Mouse (Mus musculus) layer of hippocampus, adult 9-11 months (tissue): ENCODE results near the gene Gtf2h5.

Source experiments
- DNase-seq: peaks from one replicate; pipeline ENCODE4 v3.0.0; 2022

The Gtf2h5 gene

DNA sequence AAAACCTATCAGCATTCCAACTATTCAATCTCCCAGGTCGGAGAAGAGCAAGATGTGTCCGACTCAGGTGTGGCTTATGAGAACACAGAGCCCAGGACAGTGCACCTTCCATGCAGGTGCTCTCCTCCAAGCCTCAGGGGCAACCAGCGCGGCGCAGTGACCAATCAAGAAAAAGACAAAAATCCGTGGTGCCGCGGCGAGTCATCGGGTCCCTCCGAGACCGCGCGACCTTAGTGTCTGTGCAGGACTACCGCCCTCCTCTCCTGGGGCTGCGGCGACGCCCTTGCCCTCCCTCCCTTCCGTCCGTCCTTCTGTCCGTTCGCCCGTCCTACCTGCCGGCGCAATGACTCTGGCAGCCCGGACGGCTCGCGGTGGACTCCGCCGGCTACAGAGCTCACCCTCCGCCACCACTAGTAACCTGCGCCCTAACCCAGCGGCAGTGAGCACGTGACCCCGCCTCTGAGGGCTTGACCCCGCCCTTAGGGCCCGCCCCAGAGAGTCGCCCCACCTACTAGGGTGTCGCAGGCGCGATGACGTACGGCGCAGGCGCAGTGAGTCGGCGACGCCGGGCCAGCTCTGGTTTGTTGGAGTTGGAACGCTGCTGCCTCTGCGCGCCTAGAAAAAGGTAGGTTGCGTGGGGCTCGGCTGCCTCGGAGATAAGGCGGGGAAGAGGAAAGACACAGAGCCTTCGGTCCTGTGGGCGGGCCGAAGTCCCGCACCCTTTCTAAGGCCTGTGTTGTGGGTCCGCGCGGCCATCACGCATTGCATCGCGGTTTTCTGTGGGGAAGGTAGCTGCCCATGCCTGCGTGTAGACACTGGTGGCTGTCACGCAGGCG, at the start of gene Gtf2h5, which contains the start of gene Serac1:
Gtf2h5 (plus strand) TSS at position 500 of the 836 bp plus-strand sequence.
Serac1 (minus strand) TSS at position 455 of the 836 bp plus-strand sequence.
- peak; percentile 97 for DNase-seq

DNA sequence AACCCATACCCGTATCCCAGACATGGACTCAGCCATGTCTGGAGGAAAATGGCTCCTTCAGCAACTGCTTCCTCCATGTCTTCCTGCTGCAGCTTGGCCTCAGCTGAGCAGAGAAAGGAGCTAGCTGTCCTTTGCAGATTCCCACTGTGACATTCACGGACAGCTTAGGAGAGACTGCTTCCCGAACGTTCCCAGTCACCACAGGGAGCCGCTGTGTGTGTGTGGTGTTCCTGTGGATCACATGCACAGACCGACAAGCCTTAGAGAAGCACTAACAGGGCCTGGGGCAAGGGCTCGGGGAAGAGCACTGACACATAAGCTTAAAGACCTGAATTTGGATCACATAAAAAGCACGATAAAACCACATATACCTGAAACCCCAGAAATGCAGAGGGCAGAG, 43.9 kb upstream of the Gtf2h5 start:
- DNase-seq, result no peak

DNA sequence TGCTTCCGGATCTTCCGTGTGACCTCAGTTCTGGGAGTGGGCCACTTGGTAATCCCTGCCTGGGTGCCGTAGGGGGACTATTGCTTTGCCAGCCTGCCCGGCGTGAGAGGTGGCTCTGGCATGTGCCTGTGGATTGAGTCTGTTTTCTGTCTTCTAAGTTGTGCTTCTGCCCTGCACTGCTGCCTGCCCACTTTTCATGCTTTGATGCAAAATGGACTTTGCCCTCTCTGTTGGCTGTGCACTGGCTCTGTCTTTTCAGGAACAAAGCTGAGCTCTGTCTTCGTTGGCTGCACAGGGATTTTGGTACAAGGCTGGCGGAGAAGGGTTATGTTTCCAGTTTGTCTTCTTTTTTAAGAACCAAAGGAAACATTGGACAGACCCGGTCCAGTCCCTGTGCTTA, 43.1 kb upstream of the Gtf2h5 start:
- no peak for DNase-seq

DNA sequence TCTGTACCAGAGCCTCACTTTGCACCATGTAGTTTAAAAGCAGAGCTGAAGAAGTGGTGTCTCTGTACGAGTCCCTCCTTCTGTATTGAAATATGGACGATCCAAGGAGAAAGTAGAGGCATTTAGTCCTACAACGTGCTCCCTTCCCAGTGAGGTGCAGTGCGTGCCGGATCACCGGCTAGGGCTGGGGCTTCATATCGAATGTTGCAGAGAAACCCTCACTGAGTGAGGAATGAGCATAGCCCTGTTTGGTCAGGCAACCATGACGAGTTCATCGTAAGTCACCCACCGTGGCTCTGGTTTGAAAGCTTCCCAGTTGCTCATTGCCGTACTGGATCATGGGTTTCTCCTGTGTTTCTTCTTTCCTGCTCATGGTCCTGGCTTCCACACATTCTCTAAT, 42.7 kb upstream of the Gtf2h5 start:
- no peak for DNase-seq

DNA sequence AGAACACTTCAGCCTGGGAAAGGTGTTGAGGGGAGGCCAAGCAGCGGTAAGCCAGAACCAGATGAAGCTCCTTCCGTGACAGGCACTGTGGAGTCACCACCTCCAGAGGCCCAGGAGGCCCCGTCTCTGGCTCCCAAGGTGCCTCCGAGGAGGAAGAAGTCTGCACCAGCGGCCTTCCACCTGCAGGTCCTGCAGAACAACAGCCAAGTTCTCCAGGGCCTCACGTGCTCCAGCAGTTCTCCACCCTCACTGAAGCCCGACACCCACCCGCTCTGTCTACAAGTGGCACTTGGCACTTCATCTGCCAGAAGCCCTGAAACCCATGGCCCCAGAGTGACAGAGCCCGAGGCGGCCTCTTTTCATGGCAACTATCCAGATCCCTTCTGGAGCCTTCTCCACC, 42.1 kb upstream of the Gtf2h5 start:
- no peak for DNase-seq

DNA sequence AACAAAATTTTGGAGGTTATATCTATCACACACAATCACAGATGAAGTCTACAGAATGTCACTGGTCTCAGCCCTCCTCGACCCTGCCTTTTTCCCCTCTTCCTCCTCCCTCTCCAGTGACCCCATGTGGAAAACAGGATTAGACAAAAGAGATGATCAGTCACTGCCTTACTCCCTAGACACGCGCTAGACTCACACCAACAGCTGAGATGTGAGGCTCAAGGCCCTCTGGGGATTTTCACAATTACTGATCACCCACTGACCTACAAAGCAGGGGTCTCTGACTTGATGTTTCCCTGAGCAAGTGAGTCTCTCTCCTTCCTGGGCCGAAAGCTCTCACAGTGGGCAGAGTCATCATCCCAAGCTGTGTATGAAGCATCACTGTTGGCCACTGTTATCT, 26.8 kb upstream of the Gtf2h5 start:
- DNase-seq, result no peak

DNA sequence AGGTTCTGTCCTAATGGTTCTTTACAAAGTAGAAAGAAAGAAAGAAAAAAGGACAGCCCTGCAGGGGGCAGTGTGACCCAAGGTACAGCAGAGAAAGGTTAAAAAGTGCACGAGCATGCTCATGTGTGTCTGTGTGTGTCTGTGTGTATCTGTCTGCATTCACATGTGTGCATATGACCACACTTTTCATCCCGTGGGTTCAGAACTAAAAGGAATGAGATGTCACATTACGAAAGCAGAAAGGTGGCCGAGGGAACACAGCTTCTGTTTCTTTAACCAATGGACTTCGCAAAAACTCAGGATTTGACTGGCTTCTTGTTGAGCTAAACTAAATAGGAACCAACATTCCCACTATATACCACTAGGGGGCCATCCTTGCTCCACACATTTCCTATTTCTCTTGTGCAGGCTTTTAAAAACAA, 24.6 kb upstream of the Gtf2h5 start:
- no peak for DNase-seq

DNA sequence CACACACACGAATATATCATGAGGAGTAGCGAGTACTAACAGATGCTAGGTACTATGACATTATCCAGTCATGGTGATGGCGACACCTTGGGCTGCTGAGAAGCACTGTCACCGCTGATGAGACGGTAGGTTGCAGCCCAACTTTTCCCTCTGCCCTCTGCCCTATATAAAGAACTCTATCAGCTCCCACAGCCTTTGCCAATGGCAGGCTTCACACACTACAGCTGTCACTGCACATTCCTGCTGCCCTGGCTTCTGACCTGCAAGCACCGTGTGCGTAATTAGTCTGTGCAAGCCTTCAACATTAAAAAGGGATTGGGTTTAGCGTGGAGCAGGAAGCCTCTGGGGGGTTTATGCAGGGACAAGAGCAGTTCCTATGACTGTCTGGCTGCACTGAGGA, 16.8 kb upstream of the Gtf2h5 start:
- no peak for DNase-seq

DNA sequence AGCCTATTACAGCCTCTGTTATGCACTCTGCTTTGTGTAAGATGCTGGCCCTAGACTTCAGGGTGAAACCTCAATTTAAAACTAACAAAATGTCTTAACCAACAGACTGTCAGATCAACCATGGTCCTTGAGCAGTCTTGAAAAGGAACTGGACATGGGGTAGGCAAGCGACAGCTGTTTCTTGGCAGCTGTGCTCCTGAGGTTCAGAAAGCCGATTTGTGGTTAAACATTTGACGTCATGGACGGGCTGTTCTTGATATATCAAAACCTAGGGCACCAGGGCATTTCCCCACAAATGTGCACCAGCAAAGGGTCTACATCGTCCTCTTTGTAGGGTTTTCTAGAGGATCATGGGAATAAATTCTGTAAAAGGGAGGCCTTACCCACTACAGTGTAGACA, 16.1 kb upstream of the Gtf2h5 start:
- no peak for DNase-seq

DNA sequence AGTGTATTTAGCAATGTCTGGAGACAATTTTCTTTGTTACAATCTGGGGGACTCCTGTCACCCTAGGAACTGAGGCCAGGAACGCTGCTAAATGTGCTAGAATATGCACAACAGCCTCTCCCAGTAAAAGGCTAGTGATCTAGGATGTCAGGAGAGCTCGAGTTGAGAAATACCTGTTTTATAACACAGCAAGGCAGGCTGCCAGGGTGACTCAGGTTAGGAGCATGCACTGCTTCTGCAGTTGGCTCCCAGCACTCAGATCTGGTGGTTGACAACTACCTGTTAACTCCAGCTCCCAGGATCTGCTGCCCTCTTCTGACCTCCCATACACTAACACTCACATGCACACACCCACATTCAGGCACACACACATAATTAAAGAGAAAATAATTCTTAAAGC, 13.6 kb upstream of the Gtf2h5 start:
- no peak for DNase-seq

DNA sequence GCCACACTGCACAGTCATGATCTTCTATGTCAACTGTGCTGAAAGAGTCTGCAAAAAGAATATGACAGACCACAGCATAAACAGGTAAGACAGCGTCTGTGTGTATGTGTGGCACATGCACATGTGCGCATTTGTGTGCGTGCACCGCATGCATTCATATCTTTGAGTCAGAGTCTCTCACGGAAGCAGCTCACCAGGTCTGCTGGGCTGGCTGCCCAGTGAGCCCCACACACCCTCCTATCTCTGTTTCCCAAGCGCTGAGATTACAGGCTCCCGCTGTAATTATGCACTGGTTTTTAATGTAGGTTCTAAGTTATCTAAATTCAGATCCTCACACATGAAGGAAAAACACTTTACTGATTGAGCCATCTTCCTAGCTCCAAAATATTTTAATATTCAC, 12.0 kb upstream of the Gtf2h5 start:
- no peak for DNase-seq

DNA sequence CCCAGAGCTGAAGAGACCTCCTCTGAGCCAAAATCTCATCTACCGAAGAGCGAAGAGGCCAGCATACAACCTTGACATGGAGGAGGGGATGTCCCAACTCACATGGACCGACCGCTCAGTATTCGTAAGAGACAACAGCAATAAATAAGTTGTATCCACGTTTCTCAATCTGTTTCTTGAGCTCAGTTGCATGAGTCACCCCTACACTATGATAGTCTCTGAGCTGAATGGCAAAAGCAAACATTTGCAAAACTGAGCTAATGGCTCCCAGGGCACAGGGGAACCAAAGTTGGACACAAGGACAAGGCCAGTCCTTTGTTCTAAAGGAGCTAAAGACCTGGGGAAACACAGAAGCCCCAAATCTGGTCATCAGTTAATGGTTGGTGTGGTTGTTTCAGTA, 9.7 kb upstream of the Gtf2h5 start:
- no peak for DNase-seq

DNA sequence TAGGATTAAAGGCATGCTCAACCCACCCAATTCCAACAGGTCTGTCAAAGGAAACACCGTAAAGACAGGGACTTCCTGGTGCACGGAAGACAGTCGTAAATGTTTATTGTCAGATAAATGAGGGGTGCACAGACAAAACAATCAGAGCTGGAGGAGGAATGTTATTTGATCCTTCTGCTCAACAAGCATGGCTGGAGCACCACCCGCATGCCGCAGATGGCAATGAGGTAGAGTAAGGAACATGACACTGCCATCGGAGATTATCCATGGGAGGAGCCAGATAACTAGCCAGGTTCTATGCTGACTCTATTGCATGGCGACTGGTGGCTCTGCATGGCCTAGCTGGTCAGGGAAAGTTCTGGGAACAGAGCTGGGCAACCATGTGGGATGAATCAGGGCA, 6.2 kb upstream of the Gtf2h5 start:
- no peak for DNase-seq

DNA sequence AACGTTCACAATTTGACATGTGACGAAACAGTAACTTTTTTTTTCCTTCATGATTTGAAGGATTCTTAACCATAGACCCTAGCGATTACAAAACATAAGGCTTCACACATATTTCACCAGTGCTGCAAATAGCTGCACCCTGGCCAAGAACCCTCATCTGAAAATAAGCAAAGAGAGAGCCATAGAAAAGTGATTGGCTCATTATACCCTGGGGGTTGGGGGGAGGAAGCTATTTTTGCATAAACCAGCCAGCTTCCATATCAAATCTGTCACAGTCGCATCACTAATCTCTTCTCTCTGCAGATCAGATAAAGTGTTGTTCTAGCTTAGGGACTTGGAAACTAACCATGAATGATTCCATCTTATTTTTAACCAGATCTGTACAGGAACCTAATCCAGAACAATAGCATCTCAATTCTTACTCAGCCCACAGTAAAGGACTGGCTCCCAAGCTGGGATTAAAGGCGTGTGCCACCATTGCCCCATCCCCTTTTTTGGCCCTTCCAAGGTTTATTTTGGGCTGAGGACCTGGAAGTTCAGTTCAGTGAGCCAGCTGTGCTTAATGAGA, 3.8 kb downstream of the Gtf2h5 start:
- DNase-seq, result peak; percentile 69

DNA sequence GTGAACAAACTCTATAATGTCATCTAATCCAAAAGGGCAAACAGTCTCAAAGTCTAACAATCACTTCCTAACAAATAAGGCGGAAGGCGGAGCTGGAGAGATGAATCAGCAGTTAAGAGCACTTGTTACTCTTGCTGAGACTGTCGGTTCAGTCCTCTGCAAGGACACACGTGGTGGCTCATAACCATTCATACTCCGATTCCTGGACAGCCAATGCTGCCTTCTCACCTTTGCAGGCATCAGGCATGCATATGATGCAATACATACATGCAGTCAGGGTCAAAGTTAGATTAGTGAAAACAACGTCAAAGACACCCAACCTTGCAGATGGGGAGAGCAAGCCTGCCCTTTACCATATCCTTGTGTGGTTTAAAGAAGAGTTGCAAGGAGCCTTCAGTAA, 12.0 kb downstream of the Gtf2h5 start:
- DNase-seq, result no peak

DNA sequence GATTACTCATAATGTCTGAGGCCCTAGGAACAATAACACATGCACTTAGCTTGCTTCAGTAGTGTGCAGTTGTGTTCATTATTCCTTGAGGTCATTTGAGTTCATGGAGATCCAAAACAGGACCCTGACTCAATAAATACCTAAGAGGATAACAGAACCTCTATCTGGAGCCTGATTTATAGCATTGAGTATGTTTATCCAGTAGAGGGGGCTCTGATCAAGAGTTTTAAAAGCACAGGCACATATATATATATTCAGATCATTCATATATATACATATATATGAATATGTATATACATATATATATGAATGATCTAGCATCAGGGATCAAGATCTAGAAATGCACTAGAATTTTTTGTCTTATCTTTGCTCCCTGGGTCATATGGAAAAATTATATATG, 16.0 kb downstream of the Gtf2h5 start:
- no peak for DNase-seq

DNA sequence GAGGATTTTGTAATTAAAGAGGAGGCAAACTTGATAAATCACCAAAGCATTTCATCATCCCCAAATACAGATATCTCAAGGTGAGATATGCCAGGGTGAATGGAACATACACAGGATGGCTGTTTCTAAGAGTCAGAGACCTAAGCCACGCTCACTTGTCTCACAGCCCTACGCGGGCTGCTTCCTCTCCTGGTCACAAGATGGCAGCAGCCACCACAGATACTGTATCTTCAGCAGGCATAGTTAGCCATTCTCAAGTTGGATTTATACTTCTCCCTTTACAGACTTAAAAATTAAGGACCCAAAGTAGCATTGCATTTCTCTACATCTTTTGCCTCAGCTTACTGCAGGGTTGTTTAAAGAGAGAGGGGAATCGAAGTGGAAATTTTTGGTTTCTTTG, 18.3 kb downstream of the Gtf2h5 start:
- peak; percentile 44 for DNase-seq

DNA sequence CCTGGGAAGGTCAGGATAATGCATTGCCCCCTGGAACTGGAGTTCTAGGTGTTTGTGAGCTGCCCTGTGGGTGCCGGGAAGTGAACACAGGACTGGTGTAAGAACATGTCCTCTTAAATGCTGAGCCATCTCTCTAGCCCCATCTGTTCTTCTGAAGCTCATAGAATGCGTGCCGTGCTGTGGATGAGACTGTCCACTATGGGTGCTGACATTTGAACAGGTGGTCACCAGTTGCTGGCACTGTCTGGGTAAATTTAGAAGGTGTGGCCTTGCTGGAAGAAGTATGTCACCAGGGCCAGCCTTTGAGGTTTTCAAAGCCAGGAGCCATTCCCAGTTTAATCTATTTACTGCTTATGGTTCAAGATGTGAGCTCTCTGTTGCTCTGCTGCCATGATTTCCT, 22.7 kb downstream of the Gtf2h5 start:
- DNase-seq, result no peak

DNA sequence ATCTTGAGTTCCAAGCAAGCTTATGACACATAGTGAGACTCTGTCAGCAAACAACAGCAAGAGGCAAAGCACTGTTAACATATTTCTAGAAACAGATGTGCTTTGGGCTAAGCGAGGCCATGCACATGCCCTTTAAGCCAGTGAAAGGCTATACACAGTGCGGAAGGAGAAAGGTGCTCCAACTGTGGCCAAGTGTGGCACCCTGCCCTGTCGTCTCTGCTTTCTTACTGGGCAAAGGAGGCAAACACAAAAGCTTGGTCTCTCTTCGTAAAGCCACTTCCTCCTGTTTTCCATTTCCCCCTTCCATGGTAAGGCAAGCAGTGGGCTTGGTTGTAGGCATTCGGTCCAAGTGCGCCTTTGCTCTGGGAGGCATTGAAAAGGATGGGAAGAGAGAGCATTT, 24.0 kb downstream of the Gtf2h5 start:
- no peak for DNase-seq

DNA sequence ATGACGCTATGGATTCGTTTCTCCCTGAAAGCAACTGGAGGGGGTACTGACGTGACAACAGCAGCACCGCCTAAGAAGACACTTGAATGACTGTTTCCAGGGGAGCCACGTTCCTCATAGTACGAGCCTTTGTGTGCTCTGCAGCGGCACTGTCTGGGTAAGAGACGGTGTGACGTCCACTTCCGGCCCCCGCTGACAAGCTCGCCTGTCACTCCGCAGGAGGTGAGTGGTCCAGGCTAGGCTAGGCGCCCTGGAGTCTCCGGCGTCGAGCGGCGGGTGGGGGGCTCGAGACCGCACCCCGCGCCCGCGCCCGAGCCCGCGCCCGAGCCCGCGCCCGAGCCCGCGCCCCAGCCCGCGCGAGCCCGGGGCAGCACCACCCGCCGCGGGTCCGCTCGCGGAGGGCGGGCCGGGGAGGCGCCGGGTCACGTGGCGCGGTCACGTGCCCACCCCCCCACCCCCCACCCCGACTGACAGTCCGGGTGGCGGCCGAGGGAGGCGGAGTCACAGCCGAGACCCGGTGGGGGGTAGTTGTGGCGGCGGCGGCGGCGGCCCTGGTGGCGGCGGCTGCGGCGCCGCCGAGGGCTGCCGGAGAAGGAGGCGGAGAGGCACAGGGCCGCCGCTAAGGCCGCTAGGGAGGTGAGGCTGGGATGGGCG, 26.9 kb downstream of the Gtf2h5 start, which contains the start of gene Tulp4:
Tulp4 (plus strand) TSS at position 77 of the 654 bp plus-strand sequence.
- peak; percentile 92 for DNase-seq

DNA sequence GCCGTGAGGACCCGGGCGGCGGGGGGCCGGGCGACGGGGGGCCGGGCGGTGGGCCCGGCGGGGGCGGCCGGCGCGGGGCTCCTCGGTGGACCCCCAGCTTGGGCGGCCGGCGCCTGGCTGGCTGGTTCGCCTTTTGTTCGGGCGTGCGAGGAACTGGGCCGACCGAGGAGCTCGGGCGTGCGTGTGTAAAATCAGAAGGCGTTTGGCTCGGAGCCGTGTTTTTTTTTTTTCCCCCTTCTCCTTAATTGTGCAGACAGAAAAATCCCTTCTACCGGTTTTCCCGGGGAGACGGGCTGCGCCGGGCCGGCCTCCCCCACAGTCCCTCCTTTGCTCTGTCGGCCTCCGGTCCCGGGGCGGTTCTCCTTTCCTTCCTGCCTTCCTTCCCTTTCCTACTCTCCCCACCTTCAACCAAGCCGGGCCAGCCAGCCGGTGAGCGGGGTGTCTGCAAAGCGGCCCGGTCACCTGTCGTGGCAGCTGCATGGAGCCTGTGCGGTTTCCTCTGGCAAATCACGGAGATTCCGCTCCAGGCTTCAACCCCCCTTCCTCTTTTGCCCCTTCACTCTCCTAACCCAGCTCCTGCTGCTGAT, 27.5 kb downstream of the Gtf2h5 start:
- DNase-seq, result peak; percentile 40

DNA sequence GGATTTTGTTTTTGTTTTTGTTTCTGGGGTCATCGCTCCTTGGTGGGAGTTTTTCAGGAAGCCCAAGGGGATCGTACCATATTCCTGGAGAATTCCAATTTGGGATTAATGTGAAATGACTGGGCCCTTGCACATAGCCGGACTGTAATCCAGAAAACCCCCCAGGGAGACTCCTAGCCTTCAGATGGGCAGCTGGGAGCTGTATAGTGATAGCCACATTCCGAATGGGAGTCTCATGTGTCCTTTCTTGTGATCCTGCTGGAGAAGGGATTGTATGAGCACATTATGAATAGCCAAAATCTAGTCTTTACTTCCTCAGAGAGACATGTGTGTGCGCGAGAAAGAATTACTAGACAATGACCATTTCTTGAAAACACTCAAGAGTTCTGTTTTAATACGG, 28.6 kb downstream of the Gtf2h5 start:
- no peak for DNase-seq

DNA sequence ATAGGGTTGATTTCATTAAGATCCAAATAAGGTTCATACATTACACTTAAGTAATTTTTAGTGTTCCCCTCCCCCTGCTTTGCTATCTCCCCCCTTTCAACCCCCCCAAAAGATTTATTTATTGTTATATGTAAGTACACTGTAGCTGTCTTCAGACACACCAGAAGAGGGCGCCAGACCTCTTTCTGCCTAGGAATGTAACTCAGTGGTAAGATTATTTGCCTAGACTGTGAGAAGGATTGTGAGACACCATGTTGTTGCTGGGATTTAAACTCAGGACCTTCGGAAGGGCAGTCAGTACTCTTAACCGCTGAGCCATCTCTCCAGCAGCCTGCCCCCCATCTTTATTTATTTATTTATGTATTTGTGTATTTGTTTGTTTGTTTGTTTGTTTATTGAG, 31.4 kb downstream of the Gtf2h5 start:
- no peak for DNase-seq

DNA sequence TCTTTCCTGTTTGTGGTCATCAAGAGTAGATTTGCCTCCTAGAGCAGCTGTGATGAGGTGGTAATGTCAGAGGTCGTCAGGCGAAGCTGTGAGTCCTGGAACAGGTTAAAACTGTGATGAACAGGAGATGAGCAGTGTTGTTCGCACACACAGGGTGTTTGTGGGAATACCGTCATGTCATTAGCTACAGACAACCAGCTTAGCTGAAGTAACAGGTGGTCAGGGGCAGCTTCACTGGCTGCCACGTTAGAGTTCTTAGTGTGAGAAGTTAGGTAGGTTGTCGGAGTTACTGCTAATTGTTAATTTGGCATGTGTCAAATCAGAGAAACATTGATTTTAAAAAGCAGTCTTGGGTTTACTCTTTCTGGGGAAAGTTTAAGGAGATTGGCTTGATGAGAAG, 34.1 kb downstream of the Gtf2h5 start:
- DNase-seq, result no peak
